Mouse (Mus musculus) cerebellum, postnatal 25 days (tissue): ENCODE data around the gene Acp4.
A peak's percentile ranks its signal among the peaks of the same experiment; 100 is the strongest.
"Not testable (repeated sequence)": the region's sequence is repeated elsewhere in the genome, so short reads cannot be mapped to it uniquely, and the experiment has no call there.

ENCODE experiments used
- DNase-seq, 2 experiments: peaks; one replicate each; pipeline ENCODE4 v3.0.0; 2021; ENCODE audit warnings: mixed read lengths in 2 of 2

The Acp4 gene

GRCm38 (mm10) chr7:44257278-44257677, at the start of gene Acp4:
Acp4 (minus strand) TSS chr7:44257378.
- DNase-seq = no peak

GRCm38 (mm10) chr7:44306516-44307240, 49.5 kb upstream of the Acp4 start, which contains the start of gene Clec11a:
Clec11a (minus strand) TSS chr7:44306902.
- no peak for DNase-seq

- DNase-seq = peak in 1 of 2 experiments; percentile 60
These were observed 48.5 kb upstream of the Acp4 start for GRCm38 (mm10) chr7:44305686-44306085.

- peak; percentile 98 for DNase-seq
These were observed 47.8 kb upstream of the Acp4 start for GRCm38 (mm10) chr7:44304775-44305641.

GRCm38 (mm10) chr7:44304463-44304774, 47.2 kb upstream of the Acp4 start:
- DNase-seq = no peak

- no peak for DNase-seq
These were observed 46.5 kb upstream of the Acp4 start for GRCm38 (mm10) chr7:44303346-44304340.

GRCm38 (mm10) chr7:44297501-44297900, 40.3 kb upstream of the Acp4 start:
- not testable (repeated sequence) for DNase-seq

- DNase-seq = no peak
These were observed 34.2 kb upstream of the Acp4 start for GRCm38 (mm10) chr7:44291418-44291817.

- DNase-seq = no peak
These were observed 33.8 kb upstream of the Acp4 start for GRCm38 (mm10) chr7:44290986-44291385.

GRCm38 (mm10) chr7:44287760-44288159, 30.6 kb upstream of the Acp4 start:
- no peak for DNase-seq

GRCm38 (mm10) chr7:44281586-44281985, 24.4 kb upstream of the Acp4 start:
- DNase-seq = no peak

GRCm38 (mm10) chr7:44280959-44281358, 23.8 kb upstream of the Acp4 start:
- no peak for DNase-seq

GRCm38 (mm10) chr7:44277250-44277622, 20.1 kb upstream of the Acp4 start:
- peak; percentile 72 to 82 for DNase-seq

- DNase-seq = no peak
These were observed 19.5 kb upstream of the Acp4 start for GRCm38 (mm10) chr7:44276461-44277249.

- DNase-seq = no peak
These were observed 18.4 kb upstream of the Acp4 start for GRCm38 (mm10) chr7:44275546-44275945.

GRCm38 (mm10) chr7:44274096-44274495, 16.9 kb upstream of the Acp4 start:
- no peak for DNase-seq

GRCm38 (mm10) chr7:44273446-44273845, 16.3 kb upstream of the Acp4 start:
- no peak for DNase-seq

- DNase-seq = no peak
These were observed 15.4 kb upstream of the Acp4 start for GRCm38 (mm10) chr7:44272546-44272945.

- DNase-seq = peak in 1 of 2 experiments; percentile 45
These were observed 14.1 kb upstream of the Acp4 start for GRCm38 (mm10) chr7:44271309-44271708.

GRCm38 (mm10) chr7:44269397-44269796, 12.2 kb upstream of the Acp4 start:
- DNase-seq = no peak

- no peak for DNase-seq
These were observed 10.9 kb upstream of the Acp4 start for GRCm38 (mm10) chr7:44268117-44268516.
